Mouse (Mus musculus): ENCODE measurements around the gene Gm49378. TPM values are rescaled to one million over a fixed set of nuclear protein-coding genes. Genes with fewer than 3 reads are reported as not detected.

The Gm49378 gene
- polyA plus RNA-seq (2017; shearing (Covaris generic)), result 2.1 TPM

GRCm38 (mm10) chr14:55637795-55638194, at the start of gene Gm49378:
TSS of gene Gm49378 (minus strand) at chr14:55637895.

GRCm38 (mm10) chr14:55681160-55682117, 43.7 kb upstream of the Gm49378 start, which contains the start of gene Tinf2:
TSS of gene Tinf2 (minus strand) at chr14:55681820.

GRCm38 (mm10) chr14:55671833-55672740, 34.4 kb upstream of the Gm49378 start, which contains the start of the genes Gmpr2 and Nedd8:
TSS of gene Gmpr2 (plus strand) at chr14:55671941.
TSS of gene Nedd8 (minus strand) at chr14:55672124.

GRCm38 (mm10) chr14:55659960-55660573, 22.4 kb upstream of the Gm49378 start, which contains the start of gene Mdp1:
TSS of gene Mdp1 (minus strand) at chr14:55660508.

GRCm38 (mm10) chr14:55649884-55650283, 12.2 kb upstream of the Gm49378 start, which contains the start of gene Tssk4:
TSS of gene Tssk4 (plus strand) at chr14:55650184.

GRCm38 (mm10) chr14:55643060-55643907, 5.6 kb upstream of the Gm49378 start, which contains the start of gene Tm9sf1:
TSS of gene Tm9sf1 (minus strand) at chr14:55643806.

GRCm38 (mm10) chr14:55635523-55636007, 2.1 kb downstream of the Gm49378 start, which contains the start of gene Ipo4:
TSS of gene Ipo4 (minus strand) at chr14:55635957.

GRCm38 (mm10) chr14:55617822-55618221, 19.9 kb downstream of the Gm49378 start, which contains the start of gene Rec8:
TSS of gene Rec8 (plus strand) at chr14:55618037.

GRCm38 (mm10) chr14:55603271-55603632, 34.4 kb downstream of the Gm49378 start, which contains the start of gene Irf9:
TSS of gene Irf9 (plus strand) at chr14:55603571.

GRCm38 (mm10) chr14:55591331-55591891, 46.3 kb downstream of the Gm49378 start, which contains the start of gene Rnf31:
TSS of gene Rnf31 (plus strand) at chr14:55591708.

GRCm38 (mm10) chr14:55590748-55591330, 46.9 kb downstream of the Gm49378 start, which contains the start of gene Psme2:
TSS of gene Psme2 (minus strand) at chr14:55591113.

GRCm38 (mm10) chr14:55584702-55585565, 52.8 kb downstream of the Gm49378 start, which contains the start of gene Emc9:
TSS of gene Emc9 (minus strand) at chr14:55585302.

Other genes starting within 250 kb of the Gm49378 start
- gene Dhrs4, start 159.1 kb downstream of the Gm49378 start, polyA plus RNA-seq (2017; shearing (Covaris generic)), result 28.5 TPM
- gene Carmil3, start 147.2 kb downstream of the Gm49378 start, polyA plus RNA-seq (2017; shearing (Covaris generic)), result not detected
- gene Cpne6, start 127.5 kb downstream of the Gm49378 start, polyA plus RNA-seq (2017; shearing (Covaris generic)), result 0.40 TPM
- gene Nrl, start 112.9 kb downstream of the Gm49378 start, polyA plus RNA-seq (2017; shearing (Covaris generic)), result 0.23 TPM
- 7.2 TPM for gene Pck2, start 97.6 kb downstream of the Gm49378 start, polyA plus RNA-seq (2017; shearing (Covaris generic))
- 110 TPM for gene Dcaf11, start 77.9 kb downstream of the Gm49378 start, polyA plus RNA-seq (2017; shearing (Covaris generic))
- 4.5 TPM for gene A730061H03Rik, start 77.5 kb downstream of the Gm49378 start, polyA plus RNA-seq (2017; shearing (Covaris generic))
- gene Fitm1, start 62.3 kb downstream of the Gm49378 start, polyA plus RNA-seq (2017; shearing (Covaris generic)), result not detected
- 748 TPM for gene Psme1, start 59.8 kb downstream of the Gm49378 start, polyA plus RNA-seq (2017; shearing (Covaris generic))
- gene Emc9, start 52.6 kb downstream of the Gm49378 start, polyA plus RNA-seq (2017; shearing (Covaris generic)), result 15.3 TPM
- gene Psme2, start 46.8 kb downstream of the Gm49378 start, polyA plus RNA-seq (2017; shearing (Covaris generic)), result 573 TPM
- 49.5 TPM for gene Rnf31, start 46.2 kb downstream of the Gm49378 start, polyA plus RNA-seq (2017; shearing (Covaris generic))
- 49.4 TPM for gene Irf9, start 34.3 kb downstream of the Gm49378 start, polyA plus RNA-seq (2017; shearing (Covaris generic))
- gene Rec8, start 19.9 kb downstream of the Gm49378 start, polyA plus RNA-seq (2017; shearing (Covaris generic)), result 0.50 TPM
- 49.8 TPM for gene Ipo4, start 1.9 kb downstream of the Gm49378 start, polyA plus RNA-seq (2017; shearing (Covaris generic))
- 74.7 TPM for gene Tm9sf1, start 5.9 kb upstream of the Gm49378 start, polyA plus RNA-seq (2017; shearing (Covaris generic))
- gene Tssk4, start 12.3 kb upstream of the Gm49378 start, polyA plus RNA-seq (2017; shearing (Covaris generic)), result 0.51 TPM
- gene Mdp1, start 22.6 kb upstream of the Gm49378 start, polyA plus RNA-seq (2017; shearing (Covaris generic)), result 44.7 TPM
- 33.1 TPM for gene Gmpr2, start 34.0 kb upstream of the Gm49378 start, polyA plus RNA-seq (2017; shearing (Covaris generic))
- gene Nedd8, start 34.2 kb upstream of the Gm49378 start, polyA plus RNA-seq (2017; shearing (Covaris generic)), result 239 TPM
- gene Tinf2, start 43.9 kb upstream of the Gm49378 start, polyA plus RNA-seq (2017; shearing (Covaris generic)), result 189 TPM
- gene Tgm1, start 76.0 kb upstream of the Gm49378 start, polyA plus RNA-seq (2017; shearing (Covaris generic)), result not detected
- 85.5 TPM for gene Rabggta, start 84.4 kb upstream of the Gm49378 start, polyA plus RNA-seq (2017; shearing (Covaris generic))
- gene Dhrs1, start 107.8 kb upstream of the Gm49378 start, polyA plus RNA-seq (2017; shearing (Covaris generic)), result 23.0 TPM
- 49.5 TPM for gene Nop9, start 107.8 kb upstream of the Gm49378 start, polyA plus RNA-seq (2017; shearing (Covaris generic))
- not detected for gene Cideb, start 120.6 kb upstream of the Gm49378 start, polyA plus RNA-seq (2017; shearing (Covaris generic))
- 0.21 TPM for gene Ltb4r2, start 123.5 kb upstream of the Gm49378 start, polyA plus RNA-seq (2017; shearing (Covaris generic))
- not detected for gene Ltb4r1, start 128.1 kb upstream of the Gm49378 start, polyA plus RNA-seq (2017; shearing (Covaris generic))
- gene Adcy4, start 146.2 kb upstream of the Gm49378 start, polyA plus RNA-seq (2017; shearing (Covaris generic)), result not detected
- 74.2 TPM for gene Ripk3, start 151.0 kb upstream of the Gm49378 start, polyA plus RNA-seq (2017; shearing (Covaris generic))
- 0.37 TPM for gene Nfatc4, start 185.2 kb upstream of the Gm49378 start, polyA plus RNA-seq (2017; shearing (Covaris generic))
- 0.21 TPM for gene Nynrin, start 216.1 kb upstream of the Gm49378 start, polyA plus RNA-seq (2017; shearing (Covaris generic))
- gene Cbln3, start 246.5 kb upstream of the Gm49378 start, polyA plus RNA-seq (2017; shearing (Covaris generic)), result 0.18 TPM
- gene Khnyn, start 247.1 kb upstream of the Gm49378 start, polyA plus RNA-seq (2017; shearing (Covaris generic)), result 104 TPM

All from effector memory CD4-positive, alpha-beta T cell, adult 7 months (primary cell).